Mouse (Mus musculus) heart, adult 2 months (tissue): ENCODE results near the gene Vps37d. TPM values are rescaled to one million over a fixed set of nuclear protein-coding genes. Genes with fewer than 3 reads are reported as not detected.
"Not testable (repeated sequence)": the region's sequence is repeated elsewhere in the genome, so short reads cannot be mapped to it uniquely, and the experiment has no call there.

ENCODE experiments used
- DNase-seq, 2 experiments: peaks; one replicate each; pipeline ENCODE4 v3.0.0; 2021
- H3K27ac ChIP-seq: fragments of 200-600 bp; 2 replicates; pipeline ENCODE4 v1.8.1; 2022
- H3K27me3 ChIP-seq: fragments of 200-500 bp; 2 replicates; pipeline ENCODE4 v1.6.1; 2012; ENCODE audit warnings: mild to moderate bottlenecking, low read length, inconsistent platforms, mixed read lengths; ENCODE audit not compliant: control insufficient read depth, insufficient read depth
- H3K36me3 ChIP-seq: fragments of 200-500 bp; 2 replicates; pipeline ENCODE4 v1.6.1; 2012; ENCODE audit warnings: low read length, inconsistent platforms; ENCODE audit not compliant: control insufficient read depth, insufficient read depth
- H3K4me1 ChIP-seq: fragments of 200-500 bp; 2 replicates; pipeline ENCODE4 v1.6.1; 2011; ENCODE audit warnings: low read length; ENCODE audit not compliant: control insufficient read depth, insufficient read depth
- H3K4me3 ChIP-seq: fragments of 200-600 bp; 2 replicates; pipeline ENCODE4 v1.8.1; 2022
- H3K79me2 ChIP-seq: fragments of 200-500 bp; replicated peaks from 2 replicates; pipeline ENCODE4 v1.6.1; 2012; ENCODE audit warnings: mild to moderate bottlenecking, inconsistent platforms, low read length, moderate library complexity, mixed read lengths; ENCODE audit not compliant: control insufficient read depth, insufficient read depth
- H3K9ac ChIP-seq: fragments of 200-500 bp; 2 replicates; pipeline ENCODE4 v1.6.1; 2012; ENCODE audit warnings: low read depth, mild to moderate bottlenecking, control low read depth, inconsistent platforms, low read length, mixed read lengths
- CTCF ChIP-seq: fragments of 200-600 bp; IDR thresholded peaks from 2 replicates; pipeline ENCODE4 v1.8.1; 2022; ENCODE audit warnings: antibody characterized with exemption, mild to moderate bottlenecking, moderate library complexity
- EP300 ChIP-seq: fragments of 200-500 bp; IDR thresholded peaks from 2 replicates; pipeline ENCODE4 v1.6.1; 2011; ENCODE audit warnings: low read depth, low read length, control low read depth; ENCODE audit not compliant: insufficient read depth
- POLR2A ChIP-seq: fragments of 200-500 bp; IDR thresholded peaks from 2 replicates; pipeline ENCODE4 v1.6.1; 2011; ENCODE audit warnings: mild to moderate bottlenecking, low read depth, low read length, control low read depth; ENCODE audit not compliant: insufficient read depth
- WGBS: fragments of 180-500 bp; shearing (Covaris S2); methylation state at CpG from one replicate; pipeline ENCODE4 v1.1.7; 2018; 5-methylcytosine and 5-hydroxymethylcytosine counted together
- intact Hi-C: fragments of 180-260 bp; cut with DNase I; formaldehyde crosslinking; loops from one replicate; pipeline ENCODE4 v1.15.1; 2025
- polyA plus RNA-seq: library from polyadenylated mRNA; depleted of rRNA; stranded (reverse); fragments of >200 nt; gene quantifications from 2 replicates; pipeline ENCODE4 v1.2.3, GENCODE M21; 2012
- total RNA-seq, 2 experiments: library from RNA; stranded (reverse); gene quantifications; 2 replicates each; pipeline ENCODE4 v1.2.3; 2021

Vps37d gene
- total and polyA plus RNA-seq, 3 experiments, result 0.52 to 0.72 (median 0.57) TPM

GRCm38 (mm10) chr5:135072061-135072460, 6.0 kb downstream of the Vps37d start:
- TF ChIP-seq CTCF (no peak), EP300 (no peak), POLR2A (no peak)
- intact Hi-C loops, result no loop called here
- Histone ChIP-seq H3K4me1 (no peaks in the 10 kb centered on the region), H3K36me3 (no peaks in the 10 kb centered on the region), H3K27ac (no peak overlapping the region), H3K79me2 (no peaks in the 10 kb centered on the region), H3K4me3 (no peak overlapping the region), H3K9ac (no peak overlapping the region), H3K27me3 (no peaks in the 10 kb centered on the region)
- DNase-seq, result no peak
- WGBS, result 92% methylated on average over 2 of the region's 2 CpGs

GRCm38 (mm10) chr5:135070448-135070847, 7.6 kb downstream of the Vps37d start:
- Histone ChIP-seq H3K27me3 (no peaks in the 10 kb centered on the region), H3K4me1 (peaks cover 2% of the 10 kb centered on the region), H3K79me2 (no peaks in the 10 kb centered on the region), H3K27ac (no peak overlapping the region), H3K4me3 (no peak overlapping the region), H3K9ac (no peak overlapping the region), H3K36me3 (no peaks in the 10 kb centered on the region)
- WGBS, result 77% methylated on average over 3 of the region's 3 CpGs
- intact Hi-C loops, result no loop called here
- TF ChIP-seq EP300, result no peak
- no peak for TF ChIP-seq CTCF
- no peak for TF ChIP-seq POLR2A
- DNase-seq, result no peak

GRCm38 (mm10) chr5:135066008-135066407, 12.1 kb downstream of the Vps37d start:
- Histone ChIP-seq H3K4me1 (peaks cover 2% of the 10 kb centered on the region), H3K27me3 (no peaks in the 10 kb centered on the region), H3K79me2 (no peaks in the 10 kb centered on the region), H3K27ac (no peak overlapping the region), H3K4me3 (no peak overlapping the region), H3K9ac (no peak overlapping the region), H3K36me3 (no peaks in the 10 kb centered on the region)
- 86% methylated on average over 3 of the region's 3 CpGs for WGBS
- no peak for DNase-seq
- intact Hi-C loops, result no loop called here
- TF ChIP-seq CTCF, result no peak
- no peak for TF ChIP-seq EP300

- 65% methylated on average over 9 of the region's 9 CpGs for WGBS
- not testable (repeated sequence) for H3K27me3 ChIP-seq, DNase-seq, H3K36me3 ChIP-seq, H3K79me2 ChIP-seq, H3K4me1 ChIP-seq
- H3K9ac ChIP-seq, result peak within 1 kb of the TSS; percentile 93
- intact Hi-C loops, result loop anchor here (5.0 kb wide), 1 partner anchor 43 kb away; the partner anchor contains the start of gene Stx1a
- H3K27ac ChIP-seq, result peak within 1 kb of the TSS; percentile 83
- H3K4me3 ChIP-seq, result peak within 1 kb of the TSS; percentile 85
Measured at GRCm38 (mm10) chr5:135064909-135065446, 13.1 kb downstream of the Vps37d start, which contains the start of gene Bud23. Bud23 (minus strand) TSS chr5:135064959.

- intact Hi-C loops, result loop anchor here (5.0 kb wide), 1 partner anchor 42 kb away; the partner anchor contains the start of gene Stx1a
- under 1% methylated on average over 40 of the region's 40 CpGs for WGBS
- peaks cover 2% of the 10 kb centered on the region for H3K4me1 ChIP-seq
- H3K4me3 ChIP-seq, result peak overlapping the region; percentile 85
- H3K79me2 ChIP-seq, result no peaks in the 10 kb centered on the region
- no peaks in the 10 kb centered on the region for H3K27me3 ChIP-seq
- peak overlapping the region; percentile 83 for H3K27ac ChIP-seq
- peak overlapping the region; percentile 93 for H3K9ac ChIP-seq
- DNase-seq, result no peak
- no peak for TF ChIP-seq CTCF
- TF ChIP-seq EP300, result no peak
- TF ChIP-seq POLR2A, result no peak
- no peaks in the 10 kb centered on the region for H3K36me3 ChIP-seq
Measured at GRCm38 (mm10) chr5:135064382-135064766, 13.7 kb downstream of the Vps37d start.

- under 1% methylated on average over 52 of the region's 52 CpGs for WGBS
- intact Hi-C loops, result loop anchor here (5.0 kb wide), 1 partner anchor 42 kb away; the partner anchor contains the start of gene Stx1a
- no peaks in the 10 kb centered on the region for H3K36me3 ChIP-seq
- TF ChIP-seq EP300, result 0 out of 2 replicates have a peak, but pooled peaks have one; percentile 47
- TF ChIP-seq POLR2A, result peak; percentile 81
- no peak for TF ChIP-seq CTCF
- DNase-seq, result peak; percentile 96 to 97
- peak within 1 kb of the TSS; percentile 93 for H3K9ac ChIP-seq
- H3K27ac ChIP-seq, result peak within 1 kb of the TSS; percentile 83
- no peaks in the 10 kb centered on the region for H3K27me3 ChIP-seq
- peak within 1 kb of the TSS; percentile 85 for H3K4me3 ChIP-seq
- no peaks in the 10 kb centered on the region for H3K79me2 ChIP-seq
- peaks cover 2% of the 10 kb centered on the region for H3K4me1 ChIP-seq
Measured at GRCm38 (mm10) chr5:135063629-135064381, 14.3 kb downstream of the Vps37d start, which contains the start of gene Dnajc30. Dnajc30 (plus strand) TSS chr5:135064202.
